Mouse (Mus musculus) ES-E14 (cell line): ENCODE data around the gene Nkx6-2.

Source experiments
- CHD2 ChIP-seq: IDR thresholded peaks from 2 replicates; pipeline ENCODE4 v1.6.1; 2014; ENCODE audit warnings: mild to moderate bottlenecking, low read depth, low read length, inconsistent platforms
- HCFC1 ChIP-seq: IDR thresholded peaks from 2 replicates; pipeline ENCODE4 v1.6.1; 2012; ENCODE audit warnings: low read length, inconsistent platforms, borderline replicate concordance; ENCODE audit not compliant: insufficient read depth
- MAFK ChIP-seq: IDR thresholded peaks from 2 replicates; pipeline ENCODE4 v1.6.1; 2014; ENCODE audit warnings: mild to moderate bottlenecking, low read depth, low read length, inconsistent platforms; ENCODE audit not compliant: insufficient read depth
- ZC3H11A ChIP-seq: IDR thresholded peaks from 2 replicates; pipeline ENCODE4 v1.6.1; 2012; ENCODE audit warnings: low read depth, mild to moderate bottlenecking, inconsistent platforms, low read length, borderline replicate concordance
- ZNF384 ChIP-seq: IDR thresholded peaks from 2 replicates; pipeline ENCODE4 v1.6.1; 2012; ENCODE audit warnings: low read depth, low read length, inconsistent platforms

GRCm38 (mm10) chr7:139585183-139585821 is 2.7 kb upstream of the Nkx6-2 start:
- TF ChIP-seq ZNF384 (no peak), MAFK (no peak), CHD2 (no peak), ZC3H11A (no peak), HCFC1 (no peak)
